Mouse (Mus musculus): ENCODE results near the gene Gzmd.

Gzmd gene

GRCm38 (mm10) chr14:56082016-56082415, 50.4 kb downstream of the Gzmd start:
- DNase-seq (ENCODE audit: low spot score in 2 of 2): no peak
